Mouse (Mus musculus): ENCODE data around the gene Iqcn.

DNA sequence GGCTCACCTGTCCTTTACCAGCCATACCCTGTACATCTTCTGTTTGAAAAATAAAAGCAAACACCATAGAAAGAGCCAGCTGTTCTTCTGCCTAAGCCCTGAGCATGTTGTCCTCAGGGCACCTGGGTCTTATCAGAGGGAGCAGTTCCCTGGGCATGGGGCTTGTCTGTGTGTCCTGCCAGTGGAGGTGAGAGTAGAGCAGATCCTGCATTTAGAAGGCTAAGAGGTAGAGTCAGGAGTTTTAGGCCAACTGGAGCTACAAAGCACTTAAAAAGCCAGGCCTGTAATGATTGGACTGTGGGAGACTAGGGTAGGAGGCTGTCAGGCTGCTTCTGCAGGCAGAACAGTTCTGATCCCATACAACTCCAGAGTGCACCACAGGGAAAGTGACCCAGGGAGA is 24.6 kb upstream of the Iqcn start:
- TF ChIP-seq CTCF (IDR thresholded peaks at IDR 0.05; ENCODE audit: low read depth, low read length) (no peak), POLR2A (IDR thresholded peaks at IDR 0.05; ENCODE audit: borderline replicate concordance, low read depth, low read length) (no peak)
